Mouse (Mus musculus): ENCODE results near the gene Gm45837. TPM values are rescaled to one million over a fixed set of nuclear protein-coding genes. Genes with fewer than 3 reads are reported as not detected.

Gene Gm45837
- polyA plus RNA-seq, 1 experiment from 2014 or later, result 0.21 TPM

DNA sequence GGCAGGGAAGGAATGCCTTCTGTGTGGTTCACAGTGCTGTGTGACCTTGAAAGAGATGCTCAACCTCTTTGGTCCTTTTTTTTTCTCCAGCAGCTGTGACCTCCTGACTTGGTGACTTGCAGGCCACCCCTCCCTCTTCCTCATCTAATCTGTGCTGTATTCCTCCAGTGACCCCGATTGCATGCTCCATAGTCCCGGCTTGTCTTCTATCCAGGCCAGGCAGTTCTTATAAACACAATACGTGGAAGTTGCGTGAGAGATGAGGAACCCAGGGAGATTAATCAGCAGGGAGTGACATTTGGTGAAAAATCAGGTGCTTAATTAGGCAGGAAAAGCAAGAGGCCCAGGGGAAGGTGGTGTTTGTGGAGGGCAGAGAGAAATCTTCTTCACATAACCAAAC, 80.3 kb downstream of the Gm45837 start:
- H3K9me3 ChIP-seq (ENCODE audit: control insufficient read depth, low read length), result no peaks in the 10 kb centered on the region
- no peaks in the 10 kb centered on the region for H3K4me1 ChIP-seq (ENCODE audit: control insufficient read depth, insufficient read depth, low read length)
- no peak overlapping the region for H3K9ac ChIP-seq (ENCODE audit: low read length)
- H3K27ac ChIP-seq (replicated peaks; ENCODE audit: low read depth, low read length), result no peak overlapping the region
- no peaks in the 10 kb centered on the region for H3K27me3 ChIP-seq (ENCODE audit: control insufficient read depth, insufficient read depth, low read length)
- no peak overlapping the region for H3K4me3 ChIP-seq (ENCODE audit: low read depth, low read length)
- H3K4me2 ChIP-seq (ENCODE audit: low read depth, severe bottlenecking), result no peak overlapping the region
- 62% methylated on average over 4 of the region's 4 CpGs for WGBS
- DNase-seq (ENCODE audit: low spot score) (no peak), ATAC-seq (ENCODE audit: insufficient number of reproducible peaks, low FRiP score, low TSS enrichment, low read depth) (no peak)
- no peaks in the 10 kb centered on the region for H3K36me3 ChIP-seq (ENCODE audit: control insufficient read depth, insufficient read depth, low read length)

DNA sequence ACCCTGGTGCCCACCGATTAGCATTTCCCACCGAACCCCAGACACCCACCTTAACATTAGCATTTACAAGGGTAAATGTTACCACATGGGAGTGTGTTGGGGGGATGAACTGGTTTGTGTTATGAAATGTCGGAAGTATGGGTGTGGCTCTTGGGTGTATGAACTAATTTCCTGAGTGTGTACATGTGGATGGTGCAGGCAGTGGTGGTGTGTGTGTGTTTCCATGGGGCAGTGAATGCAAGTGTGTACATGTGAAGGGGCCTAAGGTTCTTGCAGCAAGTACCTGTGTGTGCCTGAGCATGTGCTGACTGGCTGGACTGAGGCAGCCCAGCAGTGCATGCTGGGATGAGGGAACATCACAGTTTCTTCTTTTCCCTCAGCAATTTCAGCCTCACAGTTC, 87.7 kb downstream of the Gm45837 start:
- Histone ChIP-seq H3K36me3 (ENCODE audit: control insufficient read depth, insufficient read depth, low read length) (no peaks in the 10 kb centered on the region), H3K9me3 (ENCODE audit: control insufficient read depth, low read length) (no peaks in the 10 kb centered on the region; the same call in 1 of the 2 replicates), H3K4me3 (ENCODE audit: low read depth, low read length) (no peak overlapping the region), H3K4me1 (ENCODE audit: control insufficient read depth, insufficient read depth, low read length) (no peaks in the 10 kb centered on the region), H3K4me2 (ENCODE audit: low read depth, severe bottlenecking) (no peak overlapping the region), H3K27ac (replicated peaks; ENCODE audit: low read depth, low read length) (no peak overlapping the region), H3K9ac (ENCODE audit: low read length) (no peak overlapping the region), H3K27me3 (ENCODE audit: control insufficient read depth, insufficient read depth, low read length) (no peaks in the 10 kb centered on the region)
- DNase-seq (ENCODE audit: low spot score) (no peak), ATAC-seq (ENCODE audit: insufficient number of reproducible peaks, low FRiP score, low TSS enrichment, low read depth) (no peak)
- 86% methylated on average over 3 of the region's 3 CpGs for WGBS

DNA sequence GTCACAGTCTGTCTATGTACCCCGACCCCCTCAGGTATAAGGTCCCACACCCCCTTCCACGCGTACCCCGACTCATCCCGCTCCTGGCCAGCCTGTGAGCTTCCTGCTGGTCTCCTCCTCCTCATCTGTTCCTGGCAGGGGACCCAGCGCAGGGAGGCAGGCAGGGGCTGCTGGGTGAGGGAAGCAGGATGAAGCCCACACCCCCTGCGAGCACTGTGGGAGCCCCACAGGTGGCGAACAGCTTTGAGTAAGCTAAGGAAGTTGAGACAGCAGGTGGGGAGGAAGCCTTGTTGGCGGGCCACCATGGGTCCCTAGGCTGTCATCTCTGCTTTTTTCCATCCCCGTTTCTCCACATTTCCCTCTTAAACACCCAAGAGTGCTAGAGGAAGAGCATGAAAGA, 88.6 kb downstream of the Gm45837 start:
- Histone ChIP-seq H3K4me1 (ENCODE audit: control insufficient read depth, insufficient read depth, low read length) (no peaks in the 10 kb centered on the region), H3K4me2 (ENCODE audit: low read depth, severe bottlenecking) (no peak overlapping the region), H3K27me3 (ENCODE audit: control insufficient read depth, insufficient read depth, low read length) (no peaks in the 10 kb centered on the region), H3K4me3 (ENCODE audit: low read depth, low read length) (no peak overlapping the region), H3K9me3 (ENCODE audit: control insufficient read depth, low read length) (no peaks in the 10 kb centered on the region; the same call in 1 of the 2 replicates), H3K9ac (ENCODE audit: low read length) (no peak overlapping the region), H3K27ac (replicated peaks; ENCODE audit: low read depth, low read length) (no peak overlapping the region), H3K36me3 (ENCODE audit: control insufficient read depth, insufficient read depth, low read length) (no peaks in the 10 kb centered on the region)
- ATAC-seq (ENCODE audit: insufficient number of reproducible peaks, low FRiP score, low TSS enrichment, low read depth) (no peak), DNase-seq (ENCODE audit: low spot score) (no peak)
- WGBS, result 42% methylated on average over 10 of the region's 10 CpGs

DNA sequence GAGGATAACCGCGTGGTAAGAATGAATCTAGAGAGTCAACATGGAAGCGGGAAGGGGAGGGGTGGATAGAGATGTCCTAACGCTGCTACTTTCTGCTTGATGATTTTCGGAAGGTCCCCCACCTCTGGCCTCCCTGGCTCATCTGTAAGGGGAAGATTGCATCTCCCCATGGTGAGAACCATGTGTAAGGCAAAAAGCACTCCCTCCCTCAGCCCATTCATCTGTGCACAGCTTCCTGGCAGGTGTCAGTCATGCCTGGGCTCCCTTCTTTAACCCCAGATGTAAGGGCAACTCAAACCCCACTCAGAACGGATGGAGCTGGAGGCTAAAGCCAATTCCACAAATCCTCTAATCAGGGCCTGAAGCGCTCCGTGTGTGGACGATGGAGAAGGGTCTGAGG, 89.0 kb downstream of the Gm45837 start:
- no peaks in the 10 kb centered on the region; the same call in 1 of the 2 replicates for H3K9me3 ChIP-seq (ENCODE audit: control insufficient read depth, low read length)
- peaks cover 3% of the 10 kb centered on the region; the same call in 1 of the 2 replicates for H3K27me3 ChIP-seq (ENCODE audit: control insufficient read depth, insufficient read depth, low read length)
- no peak for DNase-seq (ENCODE audit: low spot score)
- H3K36me3 ChIP-seq (ENCODE audit: control insufficient read depth, insufficient read depth, low read length), result no peaks in the 10 kb centered on the region
- no peak overlapping the region for H3K4me2 ChIP-seq (ENCODE audit: low read depth, severe bottlenecking)
- no peak overlapping the region for H3K9ac ChIP-seq (ENCODE audit: low read length)
- WGBS, result 80% methylated on average over 9 of the region's 9 CpGs
- no peaks in the 10 kb centered on the region for H3K4me1 ChIP-seq (ENCODE audit: control insufficient read depth, insufficient read depth, low read length)
- no peak for ATAC-seq (ENCODE audit: insufficient number of reproducible peaks, low FRiP score, low TSS enrichment, low read depth)
- H3K4me3 ChIP-seq (ENCODE audit: low read depth, low read length), result no peak overlapping the region
- H3K27ac ChIP-seq (replicated peaks; ENCODE audit: low read depth, low read length), result no peak overlapping the region

DNA sequence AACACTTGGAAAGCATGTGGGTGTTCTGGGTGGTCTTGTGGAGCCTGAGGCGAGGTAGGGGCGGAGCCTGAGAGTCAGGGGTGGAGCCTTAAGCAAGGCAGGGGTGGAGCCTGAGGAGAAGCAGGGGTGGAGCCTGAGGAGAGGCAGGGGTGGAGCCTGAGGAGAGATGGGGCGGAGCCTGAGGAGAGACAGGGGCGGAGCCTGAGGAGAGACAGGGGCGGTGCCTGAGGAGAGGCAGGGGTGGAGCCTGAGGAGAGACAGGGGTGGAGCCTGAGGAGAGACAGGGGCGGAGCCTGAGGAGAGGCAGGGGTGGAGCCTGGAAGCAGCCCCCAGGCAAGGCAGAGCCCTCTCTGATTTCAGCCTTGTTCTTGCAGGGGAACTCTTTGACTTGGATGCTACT, 90.5 kb downstream of the Gm45837 start:
- Histone ChIP-seq H3K36me3 (ENCODE audit: control insufficient read depth, insufficient read depth, low read length) (no peaks in the 10 kb centered on the region), H3K9ac (ENCODE audit: low read length) (no peak overlapping the region), H3K4me1 (ENCODE audit: control insufficient read depth, insufficient read depth, low read length) (no peaks in the 10 kb centered on the region), H3K27me3 (ENCODE audit: control insufficient read depth, insufficient read depth, low read length) (peaks cover 8% of the 10 kb centered on the region; the same call in 1 of the 2 replicates), H3K9me3 (ENCODE audit: control insufficient read depth, low read length) (no peaks in the 10 kb centered on the region; the same call in 1 of the 2 replicates), H3K4me2 (ENCODE audit: low read depth, severe bottlenecking) (no peak overlapping the region), H3K27ac (replicated peaks; ENCODE audit: low read depth, low read length) (no peak overlapping the region), H3K4me3 (ENCODE audit: low read depth, low read length) (no peak overlapping the region)
- ATAC-seq (ENCODE audit: insufficient number of reproducible peaks, low FRiP score, low TSS enrichment, low read depth), result no peak
- 75% methylated on average over 6 of the region's 6 CpGs for WGBS
- no peak for DNase-seq (ENCODE audit: low spot score)

DNA sequence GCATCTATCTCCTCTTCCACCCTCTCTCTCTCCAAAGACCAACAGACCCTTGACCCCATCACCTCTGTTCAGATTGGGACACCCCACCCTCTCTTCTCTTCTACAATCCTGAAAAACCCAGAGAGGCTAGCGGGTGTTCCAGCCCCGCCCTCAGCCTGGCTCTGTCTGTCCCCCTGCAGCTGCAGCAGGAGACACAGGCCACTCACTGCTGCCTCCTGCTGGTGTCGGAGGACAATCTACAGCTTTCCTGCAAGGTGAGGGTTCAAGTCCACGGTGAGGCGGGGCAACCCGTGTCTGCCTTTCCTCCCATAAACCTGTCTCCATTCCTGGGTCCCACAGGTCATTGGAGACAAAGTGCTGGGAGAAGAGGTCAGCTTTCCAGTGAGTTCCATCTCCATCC, 91.0 kb downstream of the Gm45837 start:
- DNase-seq (ENCODE audit: low spot score), result peak; percentile 26
- WGBS, result 63% methylated on average over 6 of the region's 6 CpGs
- no peaks in the 10 kb centered on the region; the same call in 1 of the 2 replicates for H3K9me3 ChIP-seq (ENCODE audit: control insufficient read depth, low read length)
- no peak overlapping the region for H3K27ac ChIP-seq (replicated peaks; ENCODE audit: low read depth, low read length)
- H3K27me3 ChIP-seq (ENCODE audit: control insufficient read depth, insufficient read depth, low read length), result peaks cover 8% of the 10 kb centered on the region; the same call in 1 of the 2 replicates
- H3K9ac ChIP-seq (ENCODE audit: low read length), result no peak overlapping the region
- no peak overlapping the region for H3K4me3 ChIP-seq (ENCODE audit: low read depth, low read length)
- H3K36me3 ChIP-seq (ENCODE audit: control insufficient read depth, insufficient read depth, low read length), result no peaks in the 10 kb centered on the region
- H3K4me2 ChIP-seq (ENCODE audit: low read depth, severe bottlenecking), result no peak overlapping the region
- H3K4me1 ChIP-seq (ENCODE audit: control insufficient read depth, insufficient read depth, low read length), result no peaks in the 10 kb centered on the region
- no peak for ATAC-seq (ENCODE audit: insufficient number of reproducible peaks, low FRiP score, low TSS enrichment, low read depth)

DNA sequence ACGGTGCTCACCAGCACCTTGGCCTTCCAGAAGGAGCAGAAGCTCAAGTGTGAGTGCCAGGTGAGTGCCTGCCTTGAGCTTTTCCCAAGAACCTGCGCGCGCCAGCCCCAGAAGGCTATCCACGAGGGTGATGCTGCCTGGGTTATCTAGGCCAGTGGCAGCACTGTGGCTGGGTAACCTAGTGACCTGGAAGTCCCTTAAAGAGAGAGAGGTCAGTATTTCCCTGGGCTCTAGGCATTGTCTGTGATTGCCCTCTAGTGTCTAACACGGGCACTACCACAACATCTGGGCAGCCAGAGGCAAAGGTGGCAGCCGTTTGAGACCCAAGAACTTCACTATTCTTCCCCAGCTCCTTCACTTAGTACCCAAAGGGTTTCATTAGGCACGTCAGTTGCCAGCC, 92.7 kb downstream of the Gm45837 start:
- no peak overlapping the region for H3K4me2 ChIP-seq (ENCODE audit: low read depth, severe bottlenecking)
- H3K4me1 ChIP-seq (ENCODE audit: control insufficient read depth, insufficient read depth, low read length), result no peaks in the 10 kb centered on the region
- H3K9me3 ChIP-seq (ENCODE audit: control insufficient read depth, low read length), result no peaks in the 10 kb centered on the region; the same call in 1 of the 2 replicates
- H3K27ac ChIP-seq (replicated peaks; ENCODE audit: low read depth, low read length), result no peak overlapping the region
- no peak overlapping the region for H3K9ac ChIP-seq (ENCODE audit: low read length)
- peaks cover 8% of the 10 kb centered on the region; the same call in 1 of the 2 replicates for H3K27me3 ChIP-seq (ENCODE audit: control insufficient read depth, insufficient read depth, low read length)
- H3K4me3 ChIP-seq (ENCODE audit: low read depth, low read length), result no peak overlapping the region
- ATAC-seq (ENCODE audit: insufficient number of reproducible peaks, low FRiP score, low TSS enrichment, low read depth), result no peak
- DNase-seq (ENCODE audit: low spot score), result peak; percentile 76
- H3K36me3 ChIP-seq (ENCODE audit: control insufficient read depth, insufficient read depth, low read length), result no peaks in the 10 kb centered on the region
- WGBS, result 18% methylated on average over 8 of the region's 8 CpGs

DNA sequence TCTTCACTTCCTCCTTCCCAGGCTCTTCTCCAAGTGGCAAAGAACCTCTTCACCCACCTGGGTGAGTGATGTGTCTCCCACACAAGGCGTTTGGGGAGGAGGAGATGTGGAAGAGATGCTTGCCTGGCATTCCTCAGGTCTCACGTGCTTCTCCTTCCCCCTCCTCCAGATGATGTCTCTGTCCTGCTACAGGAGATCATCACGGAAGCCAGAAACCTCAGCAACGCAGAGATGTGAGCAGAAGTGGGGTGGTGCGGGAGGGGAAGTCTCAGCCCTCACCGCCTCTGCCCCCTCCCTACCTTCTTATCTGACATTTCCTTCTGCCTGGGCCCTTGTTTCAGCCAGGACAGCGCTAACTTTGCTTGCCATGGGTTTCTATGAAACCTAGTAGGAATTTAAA, 93.1 kb downstream of the Gm45837 start:
- peaks cover 8% of the 10 kb centered on the region; the same call in 1 of the 2 replicates for H3K27me3 ChIP-seq (ENCODE audit: control insufficient read depth, insufficient read depth, low read length)
- no peaks in the 10 kb centered on the region for H3K36me3 ChIP-seq (ENCODE audit: control insufficient read depth, insufficient read depth, low read length)
- DNase-seq (ENCODE audit: low spot score) (no peak), ATAC-seq (ENCODE audit: insufficient number of reproducible peaks, low FRiP score, low TSS enrichment, low read depth) (no peak)
- no peak overlapping the region for H3K4me2 ChIP-seq (ENCODE audit: low read depth, severe bottlenecking)
- H3K4me1 ChIP-seq (ENCODE audit: control insufficient read depth, insufficient read depth, low read length), result no peaks in the 10 kb centered on the region
- no peaks in the 10 kb centered on the region; the same call in 1 of the 2 replicates for H3K9me3 ChIP-seq (ENCODE audit: control insufficient read depth, low read length)
- no peak overlapping the region for H3K9ac ChIP-seq (ENCODE audit: low read length)
- H3K27ac ChIP-seq (replicated peaks; ENCODE audit: low read depth, low read length), result no peak overlapping the region
- no peak overlapping the region for H3K4me3 ChIP-seq (ENCODE audit: low read depth, low read length)
- WGBS, result 40% methylated on average over 7 of the region's 7 CpGs

DNA sequence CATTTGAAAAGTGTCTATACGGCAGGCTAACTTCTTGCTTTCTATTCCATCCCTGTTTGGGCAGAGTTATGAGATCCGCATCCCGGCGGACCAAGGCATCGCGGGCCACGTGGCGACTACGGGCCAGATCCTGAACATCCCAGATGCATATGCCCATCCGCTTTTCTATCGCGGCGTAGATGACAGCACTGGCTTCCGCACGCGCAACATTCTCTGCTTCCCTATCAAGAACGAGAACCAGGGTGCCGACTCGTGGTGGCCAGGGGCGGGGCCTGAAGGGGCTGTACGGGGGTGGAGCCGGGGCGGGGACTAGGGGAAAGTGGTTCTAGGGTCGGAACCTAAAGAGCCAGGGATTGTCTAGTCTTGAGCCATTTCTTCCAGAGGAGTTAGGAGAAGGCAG, 93.8 kb downstream of the Gm45837 start:
- Histone ChIP-seq H3K36me3 (ENCODE audit: control insufficient read depth, insufficient read depth, low read length) (no peaks in the 10 kb centered on the region), H3K27ac (replicated peaks; ENCODE audit: low read depth, low read length) (no peak overlapping the region), H3K9me3 (ENCODE audit: control insufficient read depth, low read length) (no peaks in the 10 kb centered on the region; the same call in 1 of the 2 replicates), H3K4me1 (ENCODE audit: control insufficient read depth, insufficient read depth, low read length) (no peaks in the 10 kb centered on the region), H3K4me2 (ENCODE audit: low read depth, severe bottlenecking) (peak overlapping the region; percentile 56), H3K4me3 (ENCODE audit: low read depth, low read length) (peak overlapping the region; percentile 14; the same call in 1 of the 2 replicates), H3K27me3 (ENCODE audit: control insufficient read depth, insufficient read depth, low read length) (peaks cover 8% of the 10 kb centered on the region; the same call in 1 of the 2 replicates), H3K9ac (ENCODE audit: low read length) (no peak overlapping the region)
- WGBS, result 5% methylated on average over 24 of the region's 24 CpGs
- DNase-seq (ENCODE audit: low spot score) (peak; percentile 53), ATAC-seq (ENCODE audit: insufficient number of reproducible peaks, low FRiP score, low TSS enrichment, low read depth) (no peak; the same call in 1 of the 2 replicates)

Data from limb, embryonic 11.5 days (tissue).